Comparison of ENCODE assay signal across 3 mouse cellular contexts in genomic region chr11:80016533-80016932, GRCm38 (mm10). TPM values are rescaled to one million over a fixed set of nuclear protein-coding genes. Genes with fewer than 3 reads are reported as not detected.
DNase-seq lines count a peak whose midpoint lies in the region; TF ChIP-seq lines count a peak whose summit lies in the region.
"Not testable (repeated sequence)": the region's sequence is repeated elsewhere in the genome, so short reads cannot be mapped to it uniquely, and the experiment has no call there.

No protein-coding gene starts in this region.

- not testable (repeated sequence) for TF ChIP-seq POLR2A in CH12.LX (IDR thresholded peaks at IDR 0.05; ENCODE audit: low read depth, low read length); MEL (IDR thresholded peaks at IDR 0.05; ENCODE audit: control insufficient read depth in 1 of 2, insufficient read depth in 1 of 2, low read depth in 1 of 2, low read length in 2 of 2, poor library complexity in 1 of 2)

- dilution Hi-C loops in CH12.LX (cut with MboI; ENCODE audit: extremely low pct_ligation_motif_present, extremely low pct_unique_long_range_greater_than_20kb, low sequenced_read_pairs), result not testable (repeated sequence)

- not testable (repeated sequence) for DNase-seq in CH12.LX (ENCODE audit: extremely low read depth); ES-E14 (ENCODE audit: low read depth, low spot score); MEL (ENCODE audit: low read depth, low spot score)

- H3K27me3 ChIP-seq in CH12.LX (replicated peaks); MEL (ENCODE audit: control insufficient read depth in 1 of 2, insufficient read depth in 2 of 2, low read length in 2 of 2): not testable (repeated sequence)

- H3K4me3 ChIP-seq in CH12.LX (replicated peaks in 1 of 3; ENCODE audit: low read depth in 2 of 3, low read length in 2 of 3, poor library complexity in 1 of 3); ES-E14 (ENCODE audit: insufficient read depth in 1 of 2, low read depth in 1 of 2, low read length in 2 of 2, poor library complexity in 1 of 2, severe bottlenecking in 1 of 2); MEL (ENCODE audit: control insufficient read depth in 1 of 2, insufficient read depth in 1 of 2, low read depth in 2 of 2, low read length in 2 of 2): not testable (repeated sequence)

- not testable (repeated sequence) for H3K9me3 ChIP-seq in CH12.LX (replicated peaks; ENCODE audit: low read length); ES-E14 (ENCODE audit: control insufficient read depth, insufficient read depth, low read depth, low read length); MEL (replicated peaks; ENCODE audit: insufficient read depth, low read length)

- TF ChIP-seq EP300 in CH12.LX (IDR thresholded peaks at IDR 0.05; ENCODE audit: low read length); MEL (IDR thresholded peaks at IDR 0.05; ENCODE audit: low read depth in 1 of 2, low read length in 2 of 2): not testable (repeated sequence)

- not testable (repeated sequence) for H3K9ac ChIP-seq in CH12.LX (ENCODE audit: insufficient read depth, low read depth); ES-E14 (ENCODE audit: insufficient read depth, low read depth, low read length, poor library complexity, severe bottlenecking); MEL (ENCODE audit: control insufficient read depth, low read depth, low read length, poor library complexity, severe bottlenecking)

- not testable (repeated sequence) for H3K4me1 ChIP-seq in CH12.LX (ENCODE audit: control insufficient read depth in 1 of 2, insufficient read depth in 2 of 2); ES-E14 (ENCODE audit: control insufficient read depth in 2 of 2, insufficient read depth in 2 of 2, low read length in 2 of 2, poor library complexity in 1 of 2); MEL (ENCODE audit: control insufficient read depth in 1 of 2, insufficient read depth in 2 of 2, low read length in 2 of 2)

- in situ Hi-C loops in CH12.LX (cut with MboI; ENCODE audit: low pct_ligation_motif_present, low pct_unique_long_range_greater_than_20kb, low sequenced_read_pairs), result not testable (repeated sequence)
- in situ Hi-C loops in ES-E14 (cut with MboI; ENCODE audit: low sequenced_read_pairs in 2 of 2, unreplicated experiment in 2 of 2), result loop anchor here in 1 of 2 experiments (25.0 kb wide), 1 partner anchor 1729 kb away; the partner anchor contains the start of gene BC030499

- not testable (repeated sequence) for H3K27ac ChIP-seq in CH12.LX (ENCODE audit: insufficient read depth, low read depth); ES-E14 (ENCODE audit: insufficient read depth, low read depth, low read length, poor library complexity, severe bottlenecking); MEL (ENCODE audit: control insufficient read depth, low read depth, low read length)

- TF ChIP-seq RAD21 in CH12.LX (IDR thresholded peaks at IDR 0.05; ENCODE audit: low read depth, low read length); MEL (IDR thresholded peaks at IDR 0.05; ENCODE audit: low read depth, low read length): not testable (repeated sequence)

- not testable (repeated sequence) for H3K4me2 ChIP-seq in CH12.LX (ENCODE audit: insufficient read depth, low read depth, poor library complexity, severe bottlenecking)

- not testable (repeated sequence) for H3K79me2 ChIP-seq in CH12.LX (replicated peaks; ENCODE audit: control insufficient read depth, extremely low read depth, insufficient read depth, poor library complexity, severe bottlenecking); MEL (ENCODE audit: control insufficient read depth, insufficient read depth, low read length, poor library complexity)

- peaks cover 52 to 95% of the 10 kb centered on the region in 2 experiments for H3K36me3 ChIP-seq in CH12.LX (replicated peaks in 1 of 2; ENCODE audit: control insufficient read depth in 1 of 2, insufficient read depth in 1 of 2, low read length in 1 of 2)
- peaks cover 26% of the 10 kb centered on the region for H3K36me3 ChIP-seq in ES-E14 (ENCODE audit: control insufficient read depth, insufficient read depth, low read length, poor library complexity, severe bottlenecking)
- peaks cover 2 to 74% of the 10 kb centered on the region in 2 experiments; a peak in 3 of 4 replicates for H3K36me3 ChIP-seq in MEL (ENCODE audit: control insufficient read depth in 1 of 2, insufficient read depth in 2 of 2, low read length in 2 of 2)

- not testable (repeated sequence) for TF ChIP-seq CTCF in CH12.LX (conservative IDR thresholded peaks at IDR 0.05 in 1 of 2, IDR thresholded peaks at IDR 0.05 in 1 of 2; ENCODE audit: low read depth in 2 of 2, low read length in 2 of 2); MEL (IDR thresholded peaks at IDR 0.05 in 2 of 3, conservative IDR thresholded peaks at IDR 0.05 in 1 of 3; ENCODE audit: control insufficient read depth in 1 of 3, insufficient read depth in 1 of 3, low read depth in 2 of 3, low read length in 3 of 3, poor library complexity in 1 of 3, severe bottlenecking in 1 of 3)

TF ChIP-seq in CH12.LX, 34 proteins besides CTCF, POLR2A, EP300 and RAD21:
- TF ChIP-seq ZNF384 (IDR thresholded peaks at IDR 0.05; ENCODE audit: low read depth, low read length), result peak; percentile 18; the same call in 1 of the 2 replicates
TF ChIP-seq in CH12.LX: peak in this region for 1; not testable (repeated sequence) for 33.

TF ChIP-seq in ES-E14, 5 proteins besides CTCF, POLR2A, EP300 and RAD21:
- peak; percentile 82 for TF ChIP-seq ZNF384 (IDR thresholded peaks at IDR 0.05; ENCODE audit: low read depth, low read length)

TF ChIP-seq in MEL, 35 proteins besides CTCF, POLR2A, EP300 and RAD21:
- TF ChIP-seq TBP (IDR thresholded peaks at IDR 0.05; ENCODE audit: low read depth, low read length), result 0 out of 2 replicates have a peak, but pooled peaks have one; percentile 27
- peak; percentile 63 for TF ChIP-seq ZNF384 (IDR thresholded peaks at IDR 0.05; ENCODE audit: low read depth, low read length)

RNA-seq across cellular contexts. Expression of gene Suz12, which starts 23.6 kb away (rescaled TPM):
- total RNA-seq in CH12.LX (2012; rRNA removed), result 56.7 and 61.9 TPM in 2 replicates
- total RNA-seq in CH12.LX (2014; rRNA removed), result 160 and 171 TPM in 2 replicates
- 106 and 124 TPM in 2 replicates for polyA plus RNA-seq in CH12.LX (2012; ENCODE audit: insufficient read length, low read depth)
- total RNA-seq in ES-E14 (2012; rRNA removed), result 56.0 and 93.2 TPM in 2 replicates
- 33.2 and 35.6 TPM in 2 replicates for total RNA-seq in MEL (2012; rRNA removed)
- polyA plus RNA-seq in MEL (2012; ENCODE audit: insufficient read depth in 1 of 2, insufficient read length in 2 of 2, low read depth in 1 of 2, low replicate concordance in 2 of 2, missing spikeins in 1 of 2), result 100 to 1,000 TPM in 1 of 2 experiments, 10 to 100 TPM in 1; 43.9 to 191 TPM

RNA-seq across cellular contexts. Expression of gene Utp6, which starts 54.3 kb away (rescaled TPM):
- total RNA-seq in CH12.LX (2012; rRNA removed), result 78.8 and 103 TPM in 2 replicates
- 117 and 122 TPM in 2 replicates for total RNA-seq in CH12.LX (2014; rRNA removed)
- polyA plus RNA-seq in CH12.LX (2012; ENCODE audit: insufficient read length, low read depth), result 148 and 186 TPM in 2 replicates
- total RNA-seq in ES-E14 (2012; rRNA removed), result 54.3 and 79.7 TPM in 2 replicates
- 93.8 and 97.9 TPM in 2 replicates for total RNA-seq in MEL (2012; rRNA removed)
- polyA plus RNA-seq in MEL (2012; ENCODE audit: insufficient read depth in 1 of 2, insufficient read length in 2 of 2, low read depth in 1 of 2, low replicate concordance in 2 of 2, missing spikeins in 1 of 2), result 10 to 100 TPM in 1 of 2 experiments, not detected in 1; 88.6 TPM
